Mouse (Mus musculus): ENCODE data around the gene Foxj3. TPM values are rescaled to one million over a fixed set of nuclear protein-coding genes. Genes with fewer than 3 reads are reported as not detected.
"Not testable (repeated sequence)": the region's sequence is repeated elsewhere in the genome, so short reads cannot be mapped to it uniquely, and the experiment has no call there.

Foxj3 gene
- polyA plus RNA-seq, 1 experiment from 2014 or later = 21.3 TPM

DNA sequence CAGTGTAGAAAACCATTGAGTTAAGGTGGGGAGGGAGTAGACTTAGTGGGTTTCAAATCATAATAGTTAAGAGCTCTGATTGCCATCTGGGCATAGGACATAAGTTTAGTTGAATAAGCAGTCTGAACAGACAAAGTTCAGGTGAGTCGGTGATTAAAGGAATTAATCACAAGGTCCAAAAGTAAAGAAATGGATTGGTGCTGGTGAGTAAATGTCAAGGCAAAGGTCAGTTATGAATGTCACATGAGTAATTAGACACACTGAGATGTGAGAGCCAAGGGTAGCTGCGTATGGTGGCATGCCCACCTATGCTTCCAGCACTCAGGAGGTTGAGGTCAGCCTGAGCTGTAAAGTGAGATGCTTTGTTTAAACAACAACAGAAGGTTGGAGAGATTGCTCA is 52.6 kb downstream of the Foxj3 start:
- no peaks in the 10 kb centered on the region for H3K9me3 ChIP-seq
- peaks cover 32% of the 10 kb centered on the region for H3K36me3 ChIP-seq (replicated peaks)
- no peaks in the 10 kb centered on the region for H3K27me3 ChIP-seq (ENCODE audit: poor library complexity, severe bottlenecking)
- WGBS = 87% methylated on average over 2 of the region's 2 CpGs
- H3K27ac ChIP-seq = no peak overlapping the region
- H3K4me1 ChIP-seq = no peaks in the 10 kb centered on the region
- H3K4me3 ChIP-seq = no peak overlapping the region
- DNase-seq (ENCODE audit: extremely low spot score, low spot score) = no peak

DNA sequence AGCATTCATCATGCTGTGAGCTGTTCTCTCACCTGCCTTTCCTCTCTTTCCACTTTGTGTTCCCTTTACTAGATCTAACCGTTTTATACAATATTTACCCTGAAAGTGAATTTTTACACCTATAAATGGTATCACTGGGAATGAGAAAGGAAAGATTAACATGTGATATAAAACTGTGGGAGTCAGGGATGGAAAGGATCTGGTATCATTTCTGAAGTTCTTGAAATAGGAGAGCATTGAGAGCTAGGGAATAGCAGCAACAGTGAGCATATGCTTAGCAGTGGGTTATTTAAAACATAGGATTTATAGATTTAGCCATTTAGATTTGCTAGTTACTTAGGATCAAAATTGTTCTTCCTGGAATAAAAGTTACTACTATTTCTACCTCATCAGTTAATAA is 53.2 kb downstream of the Foxj3 start:
- no peak for DNase-seq (ENCODE audit: extremely low spot score, low spot score)
- Histone ChIP-seq H3K4me3 (no peak overlapping the region), H3K4me1 (no peaks in the 10 kb centered on the region), H3K9me3 (no peaks in the 10 kb centered on the region), H3K27ac (no peak overlapping the region), H3K27me3 (ENCODE audit: poor library complexity, severe bottlenecking) (no peaks in the 10 kb centered on the region), H3K36me3 (replicated peaks) (peaks cover 32% of the 10 kb centered on the region)
- WGBS = 87% methylated on average over 1 of the region's 1 CpGs

DNA sequence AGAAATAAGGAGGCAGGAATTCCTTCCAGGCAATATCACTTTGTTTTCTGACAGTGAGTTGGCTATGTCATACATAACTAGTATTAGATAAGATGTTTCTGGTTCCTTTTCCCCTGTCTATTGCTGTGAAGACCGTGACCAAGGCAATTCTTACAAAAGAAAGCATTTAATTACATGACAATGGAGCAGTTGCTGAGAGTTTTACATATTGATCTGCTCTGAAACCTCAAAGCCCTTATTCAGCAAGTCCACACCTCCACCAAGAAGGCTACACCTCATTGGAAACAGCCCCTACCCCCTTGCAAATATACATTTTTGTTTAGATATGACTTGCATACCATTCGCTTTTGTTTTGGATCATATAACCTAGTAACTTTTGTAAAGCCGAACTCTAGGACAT is 55.7 kb downstream of the Foxj3 start:
- no peaks in the 10 kb centered on the region for H3K4me1 ChIP-seq
- H3K36me3 ChIP-seq (replicated peaks) = peaks cover 10% of the 10 kb centered on the region
- H3K9me3 ChIP-seq = no peaks in the 10 kb centered on the region
- no peaks in the 10 kb centered on the region for H3K27me3 ChIP-seq (ENCODE audit: poor library complexity, severe bottlenecking)
- WGBS = 74% methylated on average over 3 of the region's 3 CpGs
- no peak for DNase-seq (ENCODE audit: extremely low spot score, low spot score)
- H3K4me3 ChIP-seq = no peak overlapping the region
- no peak overlapping the region for H3K27ac ChIP-seq

DNA sequence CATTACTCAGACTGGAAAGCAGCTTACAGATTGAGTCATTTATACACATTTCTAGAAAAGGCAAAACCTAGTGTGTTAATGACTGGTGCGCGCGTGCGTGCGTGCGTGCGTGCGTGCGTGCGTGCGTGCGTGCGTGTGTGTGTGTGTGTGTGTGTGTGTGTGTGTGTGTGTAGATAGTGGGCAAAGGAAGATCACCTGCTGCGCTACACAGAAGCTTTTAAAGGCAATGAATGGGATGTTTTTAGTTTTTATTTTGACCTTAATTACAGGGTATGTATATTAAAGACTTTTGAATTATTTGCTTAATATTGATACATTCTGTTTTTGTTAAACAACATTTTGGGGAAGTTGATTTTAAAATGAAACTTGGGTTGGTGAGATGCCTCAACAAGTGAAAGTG is 57.5 kb downstream of the Foxj3 start:
- WGBS = 90% methylated on average over 14 of the region's 14 CpGs

DNA sequence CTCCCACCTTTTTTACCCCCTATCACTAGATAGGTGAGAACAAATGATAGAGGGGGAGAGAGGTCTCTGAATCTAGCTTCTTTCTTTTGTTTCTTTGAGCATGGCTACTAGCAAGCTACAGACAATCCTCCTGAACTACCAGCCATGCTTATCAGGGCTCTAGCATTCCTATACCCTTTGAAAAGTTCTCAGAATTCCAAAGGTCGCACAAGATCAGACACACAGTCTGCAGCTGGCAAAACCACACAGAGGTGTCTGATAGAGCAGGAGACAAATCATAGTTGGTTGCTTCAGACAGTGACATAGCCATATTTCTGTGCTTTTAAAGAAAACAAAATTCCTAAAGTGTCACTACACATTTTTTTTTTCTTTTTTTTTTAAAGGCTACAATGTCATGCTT is 62.8 kb downstream of the Foxj3 start:
- DNase-seq (ENCODE audit: extremely low spot score, low spot score) = no peak
- H3K27me3 ChIP-seq (ENCODE audit: poor library complexity, severe bottlenecking) = no peaks in the 10 kb centered on the region
- H3K27ac ChIP-seq = no peak overlapping the region
- H3K4me3 ChIP-seq = no peak overlapping the region
- H3K36me3 ChIP-seq (replicated peaks) = peaks cover 22% of the 10 kb centered on the region
- no peaks in the 10 kb centered on the region for H3K9me3 ChIP-seq
- WGBS = 89% methylated on average over 1 of the region's 1 CpGs
- H3K4me1 ChIP-seq = no peaks in the 10 kb centered on the region

More for the DNA sequence above, 57.5 kb downstream of the Foxj3 start:
- no peaks in the 10 kb centered on the region for H3K9me3 ChIP-seq
- H3K27me3 ChIP-seq (ENCODE audit: poor library complexity, severe bottlenecking) = no peaks in the 10 kb centered on the region
- DNase-seq (ENCODE audit: extremely low spot score, low spot score) = no peak
- 0 out of 2 replicates have a peak, but pooled peaks cover 2% of the 10 kb centered on the region for H3K36me3 ChIP-seq (replicated peaks)
- no peak overlapping the region for H3K27ac ChIP-seq
- H3K4me3 ChIP-seq = no peak overlapping the region
- no peaks in the 10 kb centered on the region for H3K4me1 ChIP-seq

DNA sequence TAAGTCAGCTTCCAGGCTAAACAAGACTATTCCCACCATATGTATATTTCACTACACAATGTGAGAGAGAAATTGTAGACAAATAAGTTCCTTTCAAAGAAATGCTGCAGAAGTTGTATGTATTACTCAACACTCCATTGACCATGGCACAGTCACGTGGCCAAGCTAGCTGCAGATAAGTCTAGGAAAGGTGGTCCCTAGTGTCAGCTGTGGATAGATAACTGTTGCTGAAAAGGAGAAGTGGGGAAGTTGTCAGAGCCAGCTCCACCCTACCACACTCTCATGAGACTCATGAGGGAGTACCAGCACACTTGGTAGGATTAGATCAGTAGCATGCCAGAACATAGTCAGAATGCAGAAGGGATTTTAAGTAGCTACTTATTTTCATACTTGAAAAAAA is 72.7 kb downstream of the Foxj3 start:
- no peak for DNase-seq (ENCODE audit: extremely low spot score, low spot score)
- H3K9me3 ChIP-seq = no peaks in the 10 kb centered on the region
- no peak overlapping the region for H3K27ac ChIP-seq
- H3K4me1 ChIP-seq = no peaks in the 10 kb centered on the region
- H3K27me3 ChIP-seq (ENCODE audit: poor library complexity, severe bottlenecking) = no peaks in the 10 kb centered on the region
- H3K4me3 ChIP-seq = no peak overlapping the region
- H3K36me3 ChIP-seq (replicated peaks) = peaks cover 33% of the 10 kb centered on the region
- 90% methylated on average over 1 of the region's 1 CpGs for WGBS

DNA sequence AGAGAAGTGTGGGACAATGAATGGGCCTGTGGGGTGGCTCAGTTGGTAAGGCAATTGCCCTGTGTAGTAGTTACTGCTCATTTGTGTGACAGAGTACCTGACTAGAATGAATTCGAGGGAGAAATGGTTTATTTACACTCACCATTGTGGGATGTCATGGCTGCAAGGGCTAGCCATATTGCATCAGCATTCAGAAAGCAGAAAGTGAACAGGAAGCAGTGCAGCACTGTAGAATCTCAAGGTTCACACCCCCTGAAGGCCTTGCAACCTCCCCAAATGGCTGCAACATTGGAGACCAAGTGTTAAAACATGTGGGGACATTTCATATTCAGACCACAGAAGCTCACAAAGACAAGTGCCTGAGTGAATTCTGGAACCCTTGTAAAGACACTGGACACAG is 77.3 kb downstream of the Foxj3 start:
- Histone ChIP-seq H3K27ac (no peak overlapping the region), H3K36me3 (replicated peaks) (peaks cover 26% of the 10 kb centered on the region), H3K4me1 (no peaks in the 10 kb centered on the region), H3K9me3 (no peaks in the 10 kb centered on the region), H3K27me3 (ENCODE audit: poor library complexity, severe bottlenecking) (no peaks in the 10 kb centered on the region), H3K4me3 (no peak overlapping the region)
- no peak for DNase-seq (ENCODE audit: extremely low spot score, low spot score)
- WGBS = 86% methylated on average over 1 of the region's 1 CpGs

DNA sequence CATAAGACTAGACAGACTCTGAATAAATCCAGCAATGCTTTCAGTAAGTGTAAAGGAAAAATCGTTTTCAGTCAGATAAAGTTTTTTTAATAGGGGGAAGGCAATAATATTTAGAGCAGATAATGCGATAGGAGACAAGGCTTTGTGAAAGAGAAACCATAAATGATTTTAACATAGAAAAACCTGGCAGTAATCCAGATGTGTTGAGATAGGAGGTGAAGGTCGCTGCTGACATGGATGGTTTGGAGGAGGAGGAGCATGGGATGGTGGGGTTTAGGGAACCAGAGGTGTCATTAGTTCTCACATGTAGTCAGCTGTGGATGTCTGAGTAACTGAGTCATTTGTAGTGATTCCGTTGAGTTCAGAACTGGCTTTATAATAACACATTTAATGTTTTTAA is 77.9 kb downstream of the Foxj3 start:
- Histone ChIP-seq H3K27ac (no peak overlapping the region), H3K36me3 (replicated peaks) (peaks cover 32% of the 10 kb centered on the region), H3K4me3 (no peak overlapping the region), H3K4me1 (no peaks in the 10 kb centered on the region), H3K9me3 (no peaks in the 10 kb centered on the region), H3K27me3 (ENCODE audit: poor library complexity, severe bottlenecking) (no peaks in the 10 kb centered on the region)
- DNase-seq (ENCODE audit: extremely low spot score, low spot score) = no peak
- WGBS = 86% methylated on average over 4 of the region's 4 CpGs

DNA sequence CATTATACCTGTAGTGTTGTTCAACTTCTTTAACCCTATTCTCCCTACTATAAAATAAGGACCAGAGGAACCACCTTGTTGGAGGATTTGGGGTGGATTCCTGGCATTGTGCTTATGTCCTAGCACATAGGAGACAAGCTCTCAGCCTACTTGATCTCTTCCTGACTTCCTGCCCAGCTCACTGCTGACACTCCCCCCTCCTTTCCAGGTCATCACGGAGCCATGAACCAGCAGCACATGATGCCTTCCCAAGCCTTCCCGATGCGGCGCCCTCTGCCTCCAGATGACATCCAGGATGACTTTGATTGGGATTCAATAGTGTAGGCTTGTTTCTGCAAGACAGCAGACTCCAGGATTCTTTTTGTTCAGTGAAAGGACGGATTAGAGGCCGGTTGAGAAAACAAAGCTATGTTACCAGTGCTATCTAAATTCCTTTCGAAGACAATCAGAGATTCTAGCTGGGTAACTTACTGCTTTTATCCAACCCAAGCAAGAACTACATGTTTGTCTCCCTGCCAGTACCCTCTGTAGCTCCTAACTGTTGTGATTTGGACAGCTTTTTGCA is 89.4 kb downstream of the Foxj3 start:
- DNase-seq (ENCODE audit: extremely low spot score, low spot score) = peak; percentile 12
- WGBS = 43% methylated on average over 7 of the region's 7 CpGs

DNA sequence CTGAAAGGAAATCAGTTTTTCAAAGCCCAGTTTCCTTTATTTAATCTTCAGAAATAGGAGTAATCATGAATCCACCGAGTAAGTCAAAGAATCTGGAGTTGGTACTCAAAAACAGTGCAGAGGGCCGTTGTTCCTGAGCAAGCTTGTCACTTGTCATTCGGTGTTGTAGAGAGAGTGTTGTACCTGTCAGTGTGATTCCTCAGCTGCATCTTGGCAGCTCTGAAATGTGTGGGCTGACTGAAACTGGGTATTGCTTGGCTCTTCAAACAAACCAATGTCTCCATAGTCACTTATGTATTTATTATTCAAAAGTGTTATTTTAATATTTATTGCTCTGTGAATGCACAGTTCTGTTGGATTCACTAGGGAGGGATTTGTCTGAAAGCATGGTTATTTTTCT is 90.1 kb downstream of the Foxj3 start:
- no peak overlapping the region for H3K27ac ChIP-seq
- H3K36me3 ChIP-seq (replicated peaks) = peaks cover 73% of the 10 kb centered on the region
- no peaks in the 10 kb centered on the region for H3K9me3 ChIP-seq
- WGBS = 84% methylated on average over 3 of the region's 3 CpGs
- H3K27me3 ChIP-seq (ENCODE audit: poor library complexity, severe bottlenecking) = no peaks in the 10 kb centered on the region
- no peak for DNase-seq (ENCODE audit: extremely low spot score, low spot score)
- peaks cover 31% of the 10 kb centered on the region for H3K4me1 ChIP-seq
- H3K4me3 ChIP-seq = no peak overlapping the region

More for the DNA sequence above, 89.4 kb downstream of the Foxj3 start:
- no peak overlapping the region for H3K4me3 ChIP-seq
- no peak overlapping the region for H3K27ac ChIP-seq
- H3K4me1 ChIP-seq = peaks cover 24% of the 10 kb centered on the region
- no peaks in the 10 kb centered on the region for H3K27me3 ChIP-seq (ENCODE audit: poor library complexity, severe bottlenecking)
- no peaks in the 10 kb centered on the region for H3K9me3 ChIP-seq
- peaks cover 81% of the 10 kb centered on the region for H3K36me3 ChIP-seq (replicated peaks)

DNA sequence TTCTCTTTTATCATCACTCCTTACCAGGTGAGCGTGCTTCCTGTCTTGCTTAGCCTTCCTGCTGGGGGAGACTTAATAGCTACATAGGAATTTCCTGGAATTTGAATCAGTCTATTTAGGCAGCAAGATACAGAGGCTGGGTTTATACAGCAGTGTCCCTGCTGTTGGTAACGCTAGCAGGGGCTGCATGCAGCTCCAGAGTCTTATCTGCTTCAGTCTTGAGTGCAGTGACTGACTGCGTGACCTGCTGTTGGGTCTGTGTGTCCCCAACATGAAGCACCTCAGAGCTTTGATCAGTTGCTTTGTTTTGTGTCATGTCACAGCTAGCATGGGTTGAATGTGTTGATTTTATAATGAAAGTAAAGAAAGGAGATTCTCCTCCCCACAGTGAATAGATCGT is 90.5 kb downstream of the Foxj3 start:
- Histone ChIP-seq H3K27me3 (ENCODE audit: poor library complexity, severe bottlenecking) (no peaks in the 10 kb centered on the region), H3K4me1 (peaks cover 31% of the 10 kb centered on the region), H3K9me3 (no peaks in the 10 kb centered on the region), H3K36me3 (replicated peaks) (peaks cover 69% of the 10 kb centered on the region), H3K27ac (no peak overlapping the region), H3K4me3 (no peak overlapping the region)
- 67% methylated on average over 4 of the region's 4 CpGs for WGBS
- peak; percentile 13 for DNase-seq (ENCODE audit: extremely low spot score, low spot score)

DNA sequence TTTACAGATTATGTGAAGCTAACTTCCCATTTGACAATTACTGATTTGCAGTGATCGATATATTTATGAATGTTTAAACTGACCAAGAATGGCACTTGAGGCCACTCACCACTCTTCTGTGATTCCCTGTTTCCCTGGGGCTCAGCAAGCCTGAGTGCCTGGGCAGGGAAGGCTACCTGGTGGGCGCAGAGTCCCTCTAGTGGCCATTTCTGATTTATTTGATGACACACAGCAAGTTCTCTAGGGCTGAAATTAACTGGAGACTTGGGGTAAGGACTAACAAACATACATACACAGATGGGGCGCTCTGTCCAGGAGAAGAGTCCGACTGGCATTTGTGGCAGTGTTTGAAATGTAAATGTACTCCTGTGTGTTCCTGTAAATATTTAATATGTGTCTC is 91.6 kb downstream of the Foxj3 start:
- WGBS = 82% methylated on average over 4 of the region's 4 CpGs
- peaks cover 63% of the 10 kb centered on the region for H3K36me3 ChIP-seq (replicated peaks)

DNA sequence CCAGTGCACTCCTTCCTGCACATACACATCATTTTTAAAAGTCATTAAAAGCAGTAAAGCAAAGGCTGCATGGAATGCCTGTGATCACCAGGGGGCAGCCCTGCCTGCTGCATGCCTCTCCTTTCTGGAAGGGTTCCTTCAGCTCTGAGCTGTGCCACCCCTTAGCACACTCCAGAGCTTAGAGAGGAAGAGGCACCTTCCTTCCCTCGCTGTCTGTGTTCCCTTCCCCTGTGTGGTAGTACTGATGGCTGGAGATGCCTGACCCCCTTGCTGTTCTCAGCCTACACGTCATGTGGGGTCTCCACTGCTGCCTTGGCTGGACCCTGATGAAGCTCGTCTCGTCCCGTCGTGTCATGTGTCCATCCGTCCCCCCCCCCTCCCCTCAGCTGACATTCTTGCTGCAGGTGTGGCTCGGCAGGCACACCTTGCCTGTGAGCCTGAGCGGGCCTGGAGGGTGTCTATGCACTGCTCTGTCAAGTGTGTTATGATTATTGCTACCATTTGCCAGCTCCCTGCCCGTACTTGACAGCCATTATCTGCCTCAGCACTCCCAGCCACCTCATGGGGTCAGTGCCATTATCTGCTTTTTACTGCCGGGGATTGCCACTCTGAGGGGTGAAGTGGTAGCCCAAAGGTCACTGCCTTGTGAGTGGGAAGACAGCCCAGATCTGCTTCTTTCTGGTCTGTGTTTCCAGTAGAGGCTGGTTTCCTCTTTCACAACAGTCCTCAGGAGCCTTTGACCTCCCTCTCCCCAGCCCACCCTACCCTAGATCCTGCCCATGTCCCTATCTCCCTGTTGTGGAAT is 94.5 kb downstream of the Foxj3 start:
- Histone ChIP-seq H3K36me3 (replicated peaks) (peaks cover 35% of the 10 kb centered on the region), H3K4me3 (no peak overlapping the region), H3K27me3 (ENCODE audit: poor library complexity, severe bottlenecking) (no peaks in the 10 kb centered on the region), H3K27ac (no peak overlapping the region), H3K9me3 (no peaks in the 10 kb centered on the region), H3K4me1 (peaks cover 38% of the 10 kb centered on the region)
- DNase-seq (ENCODE audit: extremely low spot score, low spot score) = no peak
- WGBS = 77% methylated on average over 11 of the region's 11 CpGs

More for the DNA sequence above, 91.6 kb downstream of the Foxj3 start:
- not testable (repeated sequence) for H3K4me3 ChIP-seq; H3K27me3 ChIP-seq (ENCODE audit: poor library complexity, severe bottlenecking); H3K27ac ChIP-seq; DNase-seq (ENCODE audit: extremely low spot score, low spot score); H3K9me3 ChIP-seq
- H3K4me1 ChIP-seq = peaks cover 40% of the 10 kb centered on the region

All from forebrain, embryonic 10.5 days (tissue).